Mouse (Mus musculus): ENCODE measurements around the gene Cyfip2. TPM values are rescaled to one million over a fixed set of nuclear protein-coding genes. Genes with fewer than 3 reads are reported as not detected.
A peak's percentile ranks its signal among the peaks of the same experiment; 100 is the strongest.
"Not testable (repeated sequence)": the region's sequence is repeated elsewhere in the genome, so short reads cannot be mapped to it uniquely, and the experiment has no call there.

The Cyfip2 gene
- polyA plus RNA-seq, 1 experiment from 2014 or later, result 5.3 TPM

DNA sequence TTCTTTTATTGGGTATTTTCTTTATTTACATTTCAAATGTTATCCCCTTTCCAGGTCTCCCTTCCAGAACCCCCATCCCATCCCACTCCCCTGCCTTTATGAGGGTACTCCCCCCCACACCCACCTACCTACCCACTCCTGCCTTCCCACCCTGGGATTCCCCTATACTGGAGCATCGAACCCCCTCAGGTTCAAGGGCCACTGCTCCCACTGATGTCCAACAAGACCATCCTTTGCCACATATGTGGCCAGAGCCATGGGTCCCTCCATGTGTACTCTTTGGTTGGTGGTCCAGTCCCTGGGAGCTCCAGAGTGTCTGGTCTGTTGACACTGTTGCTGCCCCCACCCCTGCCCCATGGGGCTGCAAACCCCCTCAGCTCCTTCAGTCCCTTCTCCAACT is 130.6 kb downstream of the Cyfip2 start:
- H3K9ac ChIP-seq; H3K4me2 ChIP-seq; H3K27ac ChIP-seq (replicated peaks); ATAC-seq (ENCODE audit: extremely low read depth, insufficient number of reproducible peaks, low FRiP score, low TSS enrichment); H3K36me3 ChIP-seq; H3K9me3 ChIP-seq; H3K4me1 ChIP-seq; H3K27me3 ChIP-seq (replicated peaks); H3K4me3 ChIP-seq: not testable (repeated sequence)
- 94% methylated on average over 1 of the region's 1 CpGs for WGBS

DNA sequence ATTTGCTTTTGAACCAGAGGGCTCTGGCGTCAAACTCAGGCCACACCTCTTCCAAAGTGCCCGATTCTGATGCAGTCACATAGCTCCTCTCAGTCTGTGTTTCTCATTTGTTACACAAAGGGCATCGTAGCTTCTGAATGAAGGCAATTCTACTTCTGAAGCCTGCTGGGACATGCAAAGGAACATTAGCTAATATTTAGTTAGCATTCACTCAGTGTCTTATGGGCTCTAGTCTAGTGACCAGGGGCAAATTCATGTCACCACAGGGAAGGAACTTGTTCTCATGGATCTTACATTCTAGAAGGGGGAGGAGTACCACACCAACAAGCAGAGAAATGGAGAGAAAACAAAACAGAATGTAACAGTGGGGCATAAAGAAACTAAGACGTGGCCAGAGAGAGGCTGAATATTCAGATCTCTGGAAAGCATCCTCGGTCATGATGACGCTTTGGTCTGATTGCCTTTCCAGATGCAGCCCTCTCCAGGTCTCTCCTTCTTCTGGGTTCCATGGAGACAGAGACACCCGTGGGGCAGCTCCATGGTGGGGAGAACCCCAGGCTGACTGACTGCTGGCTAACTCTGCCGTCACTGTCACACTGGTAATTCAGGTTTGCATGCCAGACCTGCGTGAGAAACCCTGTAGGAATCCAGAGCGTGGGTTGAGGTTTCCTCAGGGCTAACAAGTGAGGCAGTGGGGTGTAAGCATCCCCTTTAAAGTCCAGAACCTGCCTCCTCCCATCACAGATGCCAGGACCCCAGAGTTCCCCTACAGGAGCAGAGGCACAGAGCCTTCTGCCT is 135.2 kb downstream of the Cyfip2 start:
- 77% methylated on average over 10 of the region's 10 CpGs for WGBS
- H3K4me1 ChIP-seq, result peaks cover 10% of the 10 kb centered on the region
- H3K4me3 ChIP-seq, result no peak overlapping the region
- no peak overlapping the region for H3K4me2 ChIP-seq
- H3K9ac ChIP-seq, result no peak overlapping the region
- no peaks in the 10 kb centered on the region for H3K9me3 ChIP-seq
- no peaks in the 10 kb centered on the region for H3K36me3 ChIP-seq
- no peak for ATAC-seq (ENCODE audit: extremely low read depth, insufficient number of reproducible peaks, low FRiP score, low TSS enrichment)
- H3K27me3 ChIP-seq (replicated peaks), result no peaks in the 10 kb centered on the region
- H3K27ac ChIP-seq (replicated peaks), result no peak overlapping the region

DNA sequence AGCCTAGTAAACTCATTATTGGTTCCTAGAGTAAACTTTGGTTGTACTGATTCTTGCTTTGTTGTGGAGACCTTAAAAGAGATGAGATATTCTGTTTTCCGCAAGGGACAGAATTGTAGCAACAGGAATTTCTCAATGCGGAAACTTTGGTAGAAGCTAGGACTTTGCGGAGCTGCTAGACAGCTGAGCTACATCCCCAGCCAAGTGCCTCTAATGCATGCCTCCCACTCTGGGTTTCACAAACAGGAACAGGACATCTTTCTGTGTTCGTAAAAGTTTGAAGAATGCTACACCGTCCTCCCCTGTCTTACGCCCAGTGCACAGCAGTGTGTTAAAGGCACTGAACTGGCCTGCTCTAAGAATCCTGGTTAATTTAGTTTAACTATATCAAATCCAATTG is 136.5 kb downstream of the Cyfip2 start:
- Histone ChIP-seq H3K4me3 (no peak overlapping the region), H3K9me3 (no peaks in the 10 kb centered on the region), H3K36me3 (no peaks in the 10 kb centered on the region), H3K4me2 (no peak overlapping the region), H3K27ac (replicated peaks) (peak overlapping the region; percentile 45), H3K27me3 (replicated peaks) (no peaks in the 10 kb centered on the region), H3K9ac (no peak overlapping the region), H3K4me1 (peaks cover 10% of the 10 kb centered on the region)
- ATAC-seq (ENCODE audit: extremely low read depth, insufficient number of reproducible peaks, low FRiP score, low TSS enrichment), result no peak
- 76% methylated on average over 6 of the region's 6 CpGs for WGBS

DNA sequence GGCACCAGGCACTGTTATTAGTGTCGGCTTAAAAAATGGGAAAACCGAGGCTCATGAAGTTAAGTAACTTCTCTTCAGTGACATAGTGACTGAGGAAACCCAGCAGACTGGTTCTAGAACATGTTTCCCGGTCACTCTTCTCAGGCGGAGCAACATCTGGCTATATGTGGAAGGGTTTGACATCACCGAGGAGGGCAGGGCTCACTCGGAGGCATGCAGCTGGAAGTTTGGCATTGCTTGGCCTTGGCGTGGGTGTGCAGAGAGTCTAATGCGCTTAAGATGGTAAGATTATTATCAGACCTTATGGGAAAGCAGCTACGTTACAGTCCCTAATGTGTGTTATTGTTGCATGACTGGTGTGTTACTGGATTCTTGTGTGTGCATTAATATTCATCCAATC is 140.5 kb downstream of the Cyfip2 start:
- Histone ChIP-seq H3K9me3 (no peaks in the 10 kb centered on the region), H3K9ac (no peak overlapping the region), H3K27ac (replicated peaks) (no peak overlapping the region), H3K4me1 (peaks cover 14% of the 10 kb centered on the region), H3K36me3 (no peaks in the 10 kb centered on the region), H3K4me2 (no peak overlapping the region), H3K27me3 (replicated peaks) (no peaks in the 10 kb centered on the region), H3K4me3 (no peak overlapping the region)
- 84% methylated on average over 9 of the region's 9 CpGs for WGBS
- ATAC-seq (ENCODE audit: extremely low read depth, insufficient number of reproducible peaks, low FRiP score, low TSS enrichment), result no peak

DNA sequence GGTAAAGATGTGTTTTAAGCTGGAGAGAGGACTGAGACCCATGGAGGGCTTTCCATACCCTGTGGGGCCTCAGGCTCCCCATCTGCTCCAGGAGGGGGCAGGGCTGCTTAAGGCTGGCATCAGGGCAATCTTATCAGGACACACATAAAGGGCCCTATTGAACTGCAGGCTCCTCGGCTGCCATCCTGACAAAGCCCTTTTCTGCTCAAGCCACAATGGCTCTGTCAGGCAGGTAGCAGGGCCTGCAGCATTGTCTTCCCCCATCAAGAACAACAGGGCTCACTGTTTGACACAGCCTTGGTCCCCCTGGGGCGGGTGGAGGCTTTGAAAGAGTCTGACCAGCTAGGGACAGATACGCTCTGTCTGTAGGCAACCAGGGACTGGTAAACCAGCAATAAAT is 142.8 kb downstream of the Cyfip2 start:
- H3K27ac ChIP-seq (replicated peaks), result 0 out of 2 replicates have a peak overlapping the region, but pooled peaks have one; percentile 2
- WGBS, result 59% methylated on average over 3 of the region's 3 CpGs
- no peaks in the 10 kb centered on the region for H3K9me3 ChIP-seq
- ATAC-seq (ENCODE audit: extremely low read depth, insufficient number of reproducible peaks, low FRiP score, low TSS enrichment), result no peak
- no peaks in the 10 kb centered on the region for H3K27me3 ChIP-seq (replicated peaks)
- no peaks in the 10 kb centered on the region for H3K36me3 ChIP-seq
- peaks cover 16% of the 10 kb centered on the region for H3K4me1 ChIP-seq
- H3K9ac ChIP-seq, result no peak overlapping the region
- no peak overlapping the region for H3K4me2 ChIP-seq
- H3K4me3 ChIP-seq, result no peak overlapping the region

DNA sequence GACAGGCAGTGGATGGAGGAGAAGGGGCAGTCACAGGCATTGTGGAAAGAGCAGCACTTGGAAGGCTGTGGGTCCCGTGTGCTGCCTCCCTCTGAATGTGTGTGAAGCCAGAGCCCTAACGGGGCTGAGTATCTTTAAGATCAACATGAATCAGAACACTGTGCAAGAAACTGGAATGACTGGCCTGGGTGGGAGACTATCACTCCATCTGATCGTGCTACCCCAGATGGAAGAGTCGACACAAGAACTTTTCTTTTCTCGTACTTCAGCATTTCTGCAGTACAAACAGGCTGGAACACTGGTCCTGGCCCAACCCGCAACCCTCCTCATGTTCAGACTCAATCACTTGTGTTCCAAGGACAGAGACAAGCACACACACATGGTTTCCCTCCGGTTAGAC is 144.2 kb downstream of the Cyfip2 start:
- no peaks in the 10 kb centered on the region for H3K36me3 ChIP-seq
- H3K27me3 ChIP-seq (replicated peaks), result no peaks in the 10 kb centered on the region
- 86% methylated on average over 7 of the region's 7 CpGs for WGBS
- H3K4me3 ChIP-seq, result no peak overlapping the region
- peaks cover 24% of the 10 kb centered on the region for H3K4me1 ChIP-seq
- H3K9ac ChIP-seq, result no peak overlapping the region
- no peak overlapping the region for H3K27ac ChIP-seq (replicated peaks)
- no peak for ATAC-seq (ENCODE audit: extremely low read depth, insufficient number of reproducible peaks, low FRiP score, low TSS enrichment)
- no peaks in the 10 kb centered on the region for H3K9me3 ChIP-seq
- no peak overlapping the region for H3K4me2 ChIP-seq

DNA sequence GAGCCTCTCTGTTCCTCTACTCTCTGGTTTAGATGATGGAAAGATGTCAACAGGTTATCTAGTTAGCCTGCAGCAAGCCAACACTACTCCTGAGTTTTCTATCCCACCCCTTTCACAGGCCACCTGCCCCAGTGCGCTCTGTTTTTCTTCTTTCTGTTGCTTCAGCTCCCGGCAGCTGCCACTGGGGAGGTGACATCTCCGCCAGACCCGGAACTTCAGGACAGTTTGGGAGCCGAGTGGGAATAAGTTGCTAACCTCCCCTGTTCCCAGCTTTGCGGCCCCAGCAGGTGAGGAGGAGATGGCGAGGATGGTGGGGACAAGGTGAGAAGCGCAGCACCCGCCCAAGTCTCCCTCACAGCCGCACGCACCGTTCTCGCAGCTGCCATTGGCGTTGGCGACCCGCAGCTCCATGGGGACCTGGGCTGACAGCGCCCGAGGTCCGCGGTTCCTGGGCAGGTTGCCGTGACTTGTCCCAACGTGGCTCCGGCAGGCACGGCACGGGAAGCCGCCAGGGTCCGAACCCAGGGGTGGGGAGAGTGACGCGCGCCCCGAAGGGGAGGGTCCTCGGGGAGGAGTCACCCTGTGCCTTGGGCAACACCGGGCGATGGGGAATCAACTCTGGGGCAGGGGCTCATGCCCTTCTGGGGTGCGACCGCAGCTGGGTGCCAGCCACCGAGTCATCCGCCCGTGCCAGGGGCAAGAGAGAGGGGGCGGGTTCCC is 146.6 kb downstream of the Cyfip2 start, which contains the start of gene Nipal4:
Gene Nipal4 (minus strand): TSS at position 643 of the 720 bp plus-strand sequence.
- Histone ChIP-seq H3K4me1 (peaks cover 24% of the 10 kb centered on the region), H3K9me3 (no peaks in the 10 kb centered on the region), H3K27ac (replicated peaks) (peak within 1 kb of the TSS; percentile 71), H3K4me2 (peak within 1 kb of the TSS; percentile 78), H3K9ac (peak within 1 kb of the TSS; percentile 88), H3K4me3 (peak within 1 kb of the TSS; percentile 68), H3K36me3 (no peaks in the 10 kb centered on the region), H3K27me3 (replicated peaks) (no peaks in the 10 kb centered on the region)
- under 1% methylated on average over 40 of the region's 40 CpGs for WGBS
- ATAC-seq (ENCODE audit: extremely low read depth, insufficient number of reproducible peaks, low FRiP score, low TSS enrichment), result no peak; the same call in 1 of the 2 replicates

DNA sequence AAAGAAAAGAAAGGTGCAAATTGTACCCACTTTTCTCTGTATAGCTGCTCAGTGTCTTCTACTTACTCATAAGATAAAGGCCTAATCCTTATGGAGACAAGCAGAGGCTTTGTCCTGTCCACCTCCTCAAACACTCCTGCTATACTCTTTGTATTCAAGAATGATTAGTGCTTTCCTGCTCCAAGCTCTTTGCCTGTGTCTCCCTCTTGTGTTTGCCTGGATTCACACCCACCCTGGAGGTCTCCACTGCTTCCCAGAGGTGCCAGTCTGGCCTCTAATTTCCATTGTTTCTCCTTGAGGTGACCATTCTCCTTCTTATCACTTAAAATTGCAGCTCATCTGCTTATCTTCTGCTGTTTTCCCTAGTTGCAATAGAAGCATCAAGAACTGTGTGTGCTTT is 155.2 kb downstream of the Cyfip2 start:
- Histone ChIP-seq H3K9me3 (no peaks in the 10 kb centered on the region), H3K27ac (replicated peaks) (no peak overlapping the region), H3K9ac (no peak overlapping the region), H3K27me3 (replicated peaks) (no peaks in the 10 kb centered on the region), H3K36me3 (peaks cover 52% of the 10 kb centered on the region), H3K4me2 (no peak overlapping the region), H3K4me3 (no peak overlapping the region), H3K4me1 (no peaks in the 10 kb centered on the region; the same call in 1 of the 2 replicates)
- no peak for ATAC-seq (ENCODE audit: extremely low read depth, insufficient number of reproducible peaks, low FRiP score, low TSS enrichment)

DNA sequence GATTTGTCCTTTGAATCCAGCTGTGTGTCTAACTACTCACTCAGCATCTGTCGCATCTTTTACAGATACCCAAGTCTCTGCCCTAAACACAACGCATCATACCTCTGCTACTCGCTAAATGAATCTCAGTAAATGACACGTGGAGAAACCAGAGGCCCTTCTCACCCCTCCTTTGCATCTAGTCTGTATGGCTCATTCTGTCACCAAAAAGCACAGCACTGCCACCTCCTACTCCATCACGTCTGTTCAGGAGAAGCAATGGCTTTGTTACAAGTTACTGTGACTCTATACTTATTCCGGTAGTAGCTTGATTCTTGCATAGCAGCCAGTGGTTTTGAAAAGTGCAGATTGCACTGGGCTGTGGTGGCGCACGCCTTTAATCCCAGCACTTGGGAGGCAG is 155.7 kb downstream of the Cyfip2 start:
- ATAC-seq (ENCODE audit: extremely low read depth, insufficient number of reproducible peaks, low FRiP score, low TSS enrichment), result no peak
- H3K4me2 ChIP-seq, result no peak overlapping the region
- no peak overlapping the region for H3K27ac ChIP-seq (replicated peaks)
- H3K9ac ChIP-seq, result no peak overlapping the region
- H3K36me3 ChIP-seq, result peaks cover 53% of the 10 kb centered on the region
- no peak overlapping the region for H3K4me3 ChIP-seq
- H3K27me3 ChIP-seq (replicated peaks), result no peaks in the 10 kb centered on the region
- 80% methylated on average over 8 of the region's 8 CpGs for WGBS
- no peaks in the 10 kb centered on the region; the same call in 1 of the 2 replicates for H3K4me1 ChIP-seq
- no peaks in the 10 kb centered on the region for H3K9me3 ChIP-seq

DNA sequence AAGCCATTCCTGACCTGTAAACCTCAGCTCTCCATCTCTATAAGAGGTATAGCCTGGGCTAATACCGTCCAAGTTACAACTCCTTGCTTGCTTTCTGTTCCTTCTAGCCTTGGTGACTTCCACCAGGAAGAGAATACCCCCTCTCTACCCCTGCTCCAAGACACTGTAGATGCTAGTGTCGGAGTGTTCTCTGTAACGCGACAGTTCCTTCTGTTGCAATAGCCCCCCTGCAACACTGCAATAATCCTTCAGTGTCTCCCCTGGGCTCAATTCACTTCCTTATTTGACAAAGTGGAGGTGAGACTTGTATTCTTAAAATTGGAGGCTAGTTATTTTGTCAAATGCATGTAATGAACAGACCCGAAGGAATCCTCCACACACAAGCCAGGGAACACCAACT is 166.0 kb downstream of the Cyfip2 start:
- Histone ChIP-seq H3K36me3 (peaks cover 75% of the 10 kb centered on the region), H3K27ac (replicated peaks) (no peak overlapping the region), H3K4me3 (no peak overlapping the region), H3K4me2 (no peak overlapping the region), H3K9me3 (no peaks in the 10 kb centered on the region), H3K4me1 (no peaks in the 10 kb centered on the region), H3K27me3 (replicated peaks) (no peaks in the 10 kb centered on the region), H3K9ac (no peak overlapping the region)
- ATAC-seq (ENCODE audit: extremely low read depth, insufficient number of reproducible peaks, low FRiP score, low TSS enrichment), result no peak
- 88% methylated on average over 5 of the region's 5 CpGs for WGBS

DNA sequence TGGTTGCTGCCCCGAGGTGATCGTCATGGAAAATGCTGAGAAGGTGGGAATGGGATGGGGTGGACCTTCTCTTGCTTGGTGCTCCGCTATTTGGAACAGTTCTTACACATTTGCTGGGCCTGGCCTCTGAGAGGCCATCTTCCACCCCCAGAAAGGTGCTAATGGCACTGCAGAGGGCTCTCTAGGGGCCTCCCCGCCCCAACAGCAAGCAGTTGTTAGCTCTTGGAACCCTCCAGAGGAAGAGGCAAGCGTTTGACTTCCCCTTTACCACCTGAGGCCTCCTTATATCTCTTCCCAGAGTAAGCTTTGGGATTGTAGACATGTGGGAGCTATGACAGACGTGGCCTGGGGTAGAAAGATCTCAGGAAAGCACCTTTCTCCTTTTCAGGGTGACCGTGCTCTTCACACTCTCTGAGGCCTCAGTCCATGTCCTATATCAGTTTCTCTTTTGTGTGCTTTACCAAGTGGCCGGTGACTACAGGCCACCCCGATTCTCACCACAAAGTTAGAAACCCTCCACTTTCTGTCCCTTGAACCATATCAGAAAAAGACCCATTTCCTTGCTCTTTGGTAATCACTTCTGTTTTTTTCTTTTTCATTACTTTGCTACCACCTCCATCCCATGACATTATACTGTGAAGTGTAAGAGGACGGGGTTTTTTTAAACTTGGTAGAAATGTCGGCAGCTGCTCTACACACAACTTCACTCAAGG is 167.3 kb downstream of the Cyfip2 start:
- Histone ChIP-seq H3K9ac (no peak overlapping the region), H3K4me3 (no peak overlapping the region), H3K4me2 (no peak overlapping the region), H3K4me1 (no peaks in the 10 kb centered on the region), H3K9me3 (no peaks in the 10 kb centered on the region), H3K36me3 (peaks cover 78% of the 10 kb centered on the region), H3K27me3 (replicated peaks) (no peaks in the 10 kb centered on the region), H3K27ac (replicated peaks) (no peak overlapping the region; the same call in 1 of the 2 replicates)
- no peak for ATAC-seq (ENCODE audit: extremely low read depth, insufficient number of reproducible peaks, low FRiP score, low TSS enrichment)
- WGBS, result 82% methylated on average over 11 of the region's 11 CpGs

Data from heart, embryonic 13.5 days (tissue).